Mouse (Mus musculus) bone marrow macrophage, adult 2 months (primary cell): ENCODE data around the gene Tenm3. TPM values are rescaled to one million over a fixed set of nuclear protein-coding genes. Genes with fewer than 3 reads are reported as not detected.

Source experiments
- H3K27ac ChIP-seq: 2 replicates; pipeline ENCODE4 v1.5.1; 2012; ENCODE audit warnings: low read depth, low read length; ENCODE audit not compliant: insufficient read depth
- H3K4me1 ChIP-seq: 2 replicates; pipeline ENCODE4 v1.6.1; 2012; ENCODE audit warnings: low read length; ENCODE audit not compliant: control insufficient read depth, insufficient read depth
- H3K4me3 ChIP-seq: 2 replicates; pipeline ENCODE4 v1.5.1; 2012; ENCODE audit warnings: mild to moderate bottlenecking, low read length, moderate library complexity; ENCODE audit not compliant: insufficient read depth
- CTCF ChIP-seq: IDR thresholded peaks from 2 replicates; pipeline ENCODE4 v1.5.1; 2012; ENCODE audit warnings: low read depth, mild to moderate bottlenecking, low read length, moderate library complexity
- POLR2A ChIP-seq: IDR thresholded peaks from 2 replicates; pipeline ENCODE4 v1.6.1; 2012; ENCODE audit warnings: mild to moderate bottlenecking, low read depth, low read length, borderline replicate concordance
- polyA plus RNA-seq: library from polyadenylated mRNA; stranded (reverse); fragments of >200 nt; gene quantifications from 2 replicates; pipeline ENCODE4 v1.2.4, GENCODE M21; 2012; ENCODE audit not compliant: missing spikeins, insufficient read depth, insufficient read length

Tenm3 gene
- polyA plus RNA-seq, 1 experiment: not detected

DNA sequence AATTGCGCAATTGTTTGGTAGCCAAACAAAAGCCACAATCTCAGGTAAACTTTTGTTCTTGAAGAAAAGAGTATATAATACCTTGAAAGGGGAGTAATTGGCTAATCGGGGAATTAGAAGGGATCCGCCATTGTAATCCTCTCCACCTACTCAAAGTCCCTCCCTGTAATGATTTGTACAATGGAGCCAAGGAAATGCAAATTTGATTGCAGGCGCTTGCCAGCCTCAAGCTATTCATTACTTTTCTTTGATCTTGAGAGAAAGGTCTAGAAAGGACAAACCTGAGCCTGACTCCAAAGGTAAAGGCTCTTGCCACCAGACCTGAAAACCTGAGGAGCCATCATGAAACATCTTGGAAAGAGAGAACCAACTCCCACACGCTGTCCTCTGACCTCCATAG lies 91.8 kb downstream of the Tenm3 start:
- no peaks in the 10 kb centered on the region for H3K4me1 ChIP-seq
- H3K4me3 ChIP-seq: no peak overlapping the region
- TF ChIP-seq POLR2A (no peak), CTCF (no peak)
- no peak overlapping the region for H3K27ac ChIP-seq

GRCm38 (mm10) chr8:48748503-48749059 lies 95.2 kb downstream of the Tenm3 start:
- no peaks in the 10 kb centered on the region for H3K4me1 ChIP-seq
- no peak overlapping the region for H3K27ac ChIP-seq
- H3K4me3 ChIP-seq: no peak overlapping the region
- no peak for TF ChIP-seq CTCF
- no peak for TF ChIP-seq POLR2A

DNA sequence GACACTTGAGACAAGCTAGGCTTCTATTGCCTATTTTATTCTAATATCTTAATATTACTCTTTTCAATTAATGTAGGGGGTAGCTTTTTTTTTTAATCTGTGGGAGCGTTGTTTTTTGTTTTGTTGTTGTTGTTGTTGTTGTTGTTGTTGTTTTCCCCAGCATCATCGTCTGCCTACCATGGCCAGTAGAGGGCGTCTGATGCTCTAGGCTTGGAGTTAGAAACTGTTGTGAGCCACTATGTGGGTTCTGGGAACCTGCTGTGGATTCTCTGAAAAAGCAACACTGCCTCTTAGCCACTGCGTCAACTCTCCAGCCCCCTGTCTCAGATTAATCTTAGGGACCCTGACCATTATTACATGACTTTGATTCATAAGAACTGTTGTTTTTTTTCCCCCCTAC lies 99.8 kb downstream of the Tenm3 start:
- no peak for TF ChIP-seq CTCF
- TF ChIP-seq POLR2A: no peak
- no peak overlapping the region for H3K27ac ChIP-seq
- no peaks in the 10 kb centered on the region for H3K4me1 ChIP-seq
- no peak overlapping the region for H3K4me3 ChIP-seq

DNA sequence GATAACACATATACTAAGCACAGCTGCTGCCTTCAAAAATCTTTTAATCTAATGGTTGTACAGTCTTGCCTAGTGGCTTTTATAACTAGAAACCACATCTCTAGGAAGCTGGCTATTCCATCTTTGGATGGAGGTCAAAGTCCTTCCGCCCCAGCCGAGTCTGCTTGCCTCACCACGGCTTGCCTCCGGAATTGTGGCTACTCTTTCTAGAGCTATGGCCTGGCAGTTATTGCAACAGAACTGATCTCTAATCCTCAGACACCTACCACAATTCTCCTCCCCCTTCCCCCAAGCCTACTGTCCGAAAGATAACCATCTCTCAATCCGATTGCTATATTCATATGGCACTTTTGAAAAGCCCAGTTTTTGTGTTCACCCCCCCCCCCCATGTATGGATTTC lies 101.0 kb downstream of the Tenm3 start:
- TF ChIP-seq CTCF (no peak), POLR2A (no peak)
- H3K4me1 ChIP-seq: no peaks in the 10 kb centered on the region
- no peak overlapping the region for H3K4me3 ChIP-seq
- H3K27ac ChIP-seq: no peak overlapping the region

- Histone ChIP-seq H3K4me1 (no peaks in the 10 kb centered on the region), H3K4me3 (no peak overlapping the region), H3K27ac (no peak overlapping the region)
- TF ChIP-seq POLR2A (no peak), CTCF (no peak)
These were observed 102.8 kb downstream of the Tenm3 start for GRCm38 (mm10) chr8:48740951-48741350.

- Histone ChIP-seq H3K4me1 (no peaks in the 10 kb centered on the region), H3K4me3 (no peak overlapping the region), H3K27ac (no peak overlapping the region)
- TF ChIP-seq CTCF (no peak), POLR2A (no peak)
These were observed 103.4 kb downstream of the Tenm3 start for GRCm38 (mm10) chr8:48740147-48740881.

- no peak for TF ChIP-seq POLR2A
- TF ChIP-seq CTCF: no peak
- H3K27ac ChIP-seq: no peak overlapping the region
- no peaks in the 10 kb centered on the region for H3K4me1 ChIP-seq
- H3K4me3 ChIP-seq: no peak overlapping the region
These were observed 110.0 kb downstream of the Tenm3 start for GRCm38 (mm10) chr8:48733731-48734130.

DNA sequence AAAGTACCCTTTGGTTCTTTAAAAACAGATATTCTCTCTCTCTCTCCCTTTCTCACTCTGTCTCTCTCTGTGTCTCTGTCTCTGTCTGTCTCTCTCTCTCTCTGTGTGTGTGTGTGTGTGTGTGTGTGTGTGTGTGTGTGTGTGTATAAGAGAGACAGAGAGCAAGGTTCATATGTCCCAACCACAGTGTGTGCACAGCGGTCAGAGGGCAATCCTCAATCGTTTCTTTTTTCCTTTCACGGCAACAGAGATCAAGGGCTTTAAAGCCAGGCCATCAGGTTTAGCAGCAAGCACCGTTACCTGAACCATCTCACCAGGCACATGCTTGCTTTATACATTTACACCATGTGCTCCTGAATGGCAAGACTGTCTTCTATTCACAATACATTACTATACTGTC lies 110.7 kb downstream of the Tenm3 start:
- no peak overlapping the region for H3K27ac ChIP-seq
- TF ChIP-seq CTCF (no peak), POLR2A (no peak)
- H3K4me1 ChIP-seq: no peaks in the 10 kb centered on the region
- no peak overlapping the region for H3K4me3 ChIP-seq

DNA sequence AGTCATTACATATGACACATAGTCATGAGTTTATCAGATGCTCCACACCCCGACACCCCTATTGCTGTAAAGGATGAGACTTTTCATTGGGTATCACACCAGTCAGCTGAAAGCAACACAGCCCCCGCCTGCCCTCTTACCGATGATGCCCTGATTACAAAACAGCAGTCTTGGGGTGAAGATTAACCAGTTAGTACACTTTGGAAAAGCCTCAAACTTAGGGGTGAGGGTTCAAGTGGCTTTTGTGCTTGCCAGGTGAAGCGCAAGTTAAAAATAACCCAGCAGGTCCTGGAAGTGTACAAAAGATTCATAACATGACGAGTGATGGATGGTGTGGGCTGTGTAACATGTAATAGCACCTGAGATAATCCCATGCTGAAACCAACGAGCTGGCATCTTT lies 113.0 kb downstream of the Tenm3 start:
- no peak overlapping the region for H3K4me3 ChIP-seq
- TF ChIP-seq POLR2A (no peak), CTCF (no peak)
- no peaks in the 10 kb centered on the region for H3K4me1 ChIP-seq
- H3K27ac ChIP-seq: no peak overlapping the region

DNA sequence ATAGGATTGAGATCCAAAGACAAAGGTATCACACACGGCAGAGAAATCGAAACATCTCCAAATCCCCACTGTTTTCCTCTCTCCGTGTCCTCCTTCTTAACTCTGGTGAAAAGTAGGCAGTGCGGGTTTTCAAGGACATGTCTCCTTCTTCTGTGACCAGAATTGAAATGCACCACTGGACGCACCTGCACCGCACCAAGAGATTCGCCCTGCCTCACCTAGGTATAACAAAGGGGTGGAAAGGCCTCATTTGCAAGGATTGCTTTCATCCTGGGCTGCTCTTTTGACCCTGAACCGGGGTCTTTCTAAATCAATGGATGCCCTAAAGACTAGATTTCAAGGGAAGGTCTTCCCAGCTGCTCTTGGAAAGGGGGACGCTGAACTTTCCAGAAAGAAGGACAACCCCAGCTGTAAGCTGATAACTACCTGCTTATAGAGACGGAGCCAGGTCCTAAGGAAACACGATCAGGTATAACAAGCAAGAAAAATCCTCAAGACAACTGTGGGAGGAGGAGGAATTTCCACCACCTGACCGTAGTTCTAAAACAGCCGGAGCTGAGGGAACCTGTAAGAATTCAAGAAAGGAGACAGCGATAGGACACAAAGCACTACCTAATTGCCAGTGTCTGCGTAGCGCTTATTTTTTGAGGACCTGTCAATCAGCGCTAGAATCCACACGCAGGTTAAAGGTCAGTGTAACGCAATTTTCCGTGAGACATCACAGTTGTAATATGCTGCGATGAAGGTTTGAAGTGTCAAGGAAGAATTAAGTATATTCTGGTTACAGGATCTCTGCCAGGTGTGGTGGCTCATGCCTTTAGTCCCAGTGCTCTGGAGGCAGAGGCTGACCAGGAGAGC lies 114.7 kb downstream of the Tenm3 start:
- H3K4me1 ChIP-seq: no peaks in the 10 kb centered on the region
- no peak overlapping the region for H3K27ac ChIP-seq
- no peak overlapping the region for H3K4me3 ChIP-seq
- TF ChIP-seq CTCF (no peak), POLR2A (no peak)
